Mouse (Mus musculus) cerebellum, adult 9-10 months (tissue): ENCODE measurements around the gene Vstm2l.

Source experiments
- DNase-seq: peaks from one replicate; pipeline ENCODE4 v3.0.0; 2022

The Vstm2l gene

DNA sequence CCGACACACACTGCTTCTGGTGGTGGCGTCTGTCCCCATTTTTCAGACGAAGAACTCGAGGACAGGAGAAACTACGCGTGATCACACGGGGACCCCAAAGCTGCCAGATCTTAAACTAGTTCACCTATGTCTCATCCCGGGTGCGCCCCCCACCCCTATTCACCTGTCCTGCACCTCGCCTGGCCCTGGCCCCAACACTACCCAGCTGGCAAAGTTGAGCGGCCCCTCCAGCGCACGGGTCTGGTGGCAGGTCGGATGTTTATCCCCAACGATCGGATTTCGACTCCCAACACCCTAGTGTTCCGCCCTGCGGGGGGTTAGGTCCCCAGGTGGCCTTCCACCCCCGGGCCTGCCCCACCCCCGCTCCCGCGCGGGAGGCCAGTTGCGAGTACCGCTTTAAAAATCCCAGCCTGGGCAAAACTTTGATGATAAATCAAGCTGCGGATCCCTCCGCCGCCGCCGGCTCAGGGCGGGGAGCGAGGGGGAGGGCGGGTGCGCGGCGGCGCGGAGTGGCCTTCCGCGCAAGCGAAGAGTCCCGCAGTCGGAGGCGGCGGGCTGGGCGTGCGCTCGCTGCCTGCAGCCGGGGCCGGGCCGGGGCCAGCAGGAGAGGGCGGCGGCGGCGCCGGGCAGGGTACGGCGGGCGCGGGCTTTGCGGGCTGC is at the start of gene Vstm2l:
Vstm2l (plus strand) TSS at position 549 of the 660 bp plus-strand sequence.
- peak; percentile 35 for DNase-seq

DNA sequence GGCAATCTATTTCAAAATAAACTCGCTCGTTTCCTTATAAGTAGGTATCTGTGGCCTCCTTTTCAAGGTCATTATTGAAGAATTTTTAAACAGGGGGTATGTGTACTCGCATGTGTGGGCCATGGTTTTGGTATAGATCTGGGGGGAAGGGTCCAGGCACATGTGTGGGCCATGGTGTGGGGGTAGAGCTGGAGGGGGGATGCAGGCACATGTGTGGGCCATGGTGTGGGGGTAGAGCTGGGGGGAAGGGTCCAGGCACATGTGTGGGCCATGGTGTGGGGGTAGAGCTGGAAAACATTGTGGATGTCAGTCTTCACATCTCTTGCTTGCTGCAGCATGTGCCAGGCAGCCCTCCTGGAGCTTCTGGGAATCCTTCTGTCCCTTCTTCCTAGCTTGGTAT is 47.3 kb upstream of the Vstm2l start:
- DNase-seq, result no peak

DNA sequence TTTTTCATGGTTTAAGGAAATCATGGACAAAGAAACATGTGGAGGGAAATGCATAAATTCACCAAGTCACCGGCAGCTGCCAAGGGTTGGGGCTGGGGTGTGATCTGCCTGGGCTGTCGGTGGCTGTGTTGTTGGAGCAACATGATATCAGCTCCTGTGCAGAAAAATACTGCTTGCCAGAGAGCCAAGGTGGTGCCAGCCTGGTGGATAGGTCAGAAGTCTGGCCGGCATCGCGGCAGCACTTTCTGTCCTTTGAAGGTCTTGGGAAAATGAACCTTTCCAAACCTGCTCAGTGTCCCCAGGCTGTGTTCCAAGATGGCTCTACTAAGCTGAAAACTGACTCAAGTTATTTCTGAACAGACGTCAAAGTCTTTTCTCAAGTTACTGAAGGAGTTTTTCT is 44.2 kb upstream of the Vstm2l start:
- DNase-seq, result no peak

DNA sequence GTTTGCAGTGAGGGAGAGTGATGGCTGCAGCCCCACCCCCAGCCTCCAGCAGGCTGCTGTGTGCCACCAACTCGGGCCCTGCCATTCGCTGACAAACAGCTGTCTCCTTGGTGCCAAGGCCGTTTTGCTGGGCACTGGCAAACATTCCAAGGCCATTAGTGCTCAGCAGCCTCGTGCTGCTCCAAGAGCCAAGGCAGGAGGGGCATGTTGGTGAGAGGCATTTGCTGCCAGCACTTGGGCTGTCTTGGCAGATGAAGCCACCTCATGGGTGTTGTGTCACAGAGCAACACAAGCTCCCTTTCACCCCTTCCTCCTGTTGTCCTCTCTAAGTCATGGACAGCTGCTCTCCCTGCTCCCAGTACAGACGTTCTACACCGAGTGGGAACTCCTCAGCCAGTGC is 41.2 kb upstream of the Vstm2l start:
- peak; percentile 31 for DNase-seq

DNA sequence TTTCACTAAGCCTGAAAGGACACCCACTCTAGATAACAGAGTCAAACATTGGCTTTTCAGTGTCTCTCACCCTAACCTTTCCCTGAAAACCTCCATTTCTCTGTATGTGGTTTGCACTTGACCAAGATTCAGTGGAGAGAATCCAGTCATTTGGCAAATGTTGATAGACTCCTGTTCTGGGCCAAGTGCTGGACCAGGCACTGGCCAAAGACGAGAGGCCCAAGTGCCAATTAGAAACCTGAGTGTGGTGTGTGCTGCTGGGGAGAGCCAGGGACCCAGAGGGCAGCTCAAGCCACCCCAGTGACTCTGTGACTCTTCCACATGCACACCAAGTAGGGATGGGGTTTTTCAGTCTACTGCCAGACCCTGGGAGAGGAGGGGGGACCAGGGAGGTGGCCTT is 40.8 kb upstream of the Vstm2l start:
- DNase-seq, result no peak

DNA sequence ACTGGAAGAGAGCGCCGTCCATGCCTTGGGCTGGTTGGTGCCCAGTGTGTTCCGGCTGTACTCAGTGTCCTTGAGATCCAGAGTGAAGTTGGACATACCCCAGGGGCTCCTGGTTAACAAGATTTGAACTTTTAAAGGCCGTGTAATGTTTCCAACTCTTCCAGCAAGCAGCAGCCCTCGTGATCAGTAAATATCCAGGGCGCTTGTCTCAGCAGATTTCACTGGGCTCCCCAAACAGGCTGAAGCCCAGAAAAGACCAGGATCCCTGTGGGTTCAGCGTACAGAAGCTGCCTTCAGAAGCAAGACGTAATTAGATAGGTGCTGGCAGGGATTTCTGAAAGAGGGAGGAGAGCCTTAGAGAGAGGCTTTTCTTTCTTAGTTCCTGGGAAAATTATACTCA is 39.3 kb upstream of the Vstm2l start:
- no peak for DNase-seq

DNA sequence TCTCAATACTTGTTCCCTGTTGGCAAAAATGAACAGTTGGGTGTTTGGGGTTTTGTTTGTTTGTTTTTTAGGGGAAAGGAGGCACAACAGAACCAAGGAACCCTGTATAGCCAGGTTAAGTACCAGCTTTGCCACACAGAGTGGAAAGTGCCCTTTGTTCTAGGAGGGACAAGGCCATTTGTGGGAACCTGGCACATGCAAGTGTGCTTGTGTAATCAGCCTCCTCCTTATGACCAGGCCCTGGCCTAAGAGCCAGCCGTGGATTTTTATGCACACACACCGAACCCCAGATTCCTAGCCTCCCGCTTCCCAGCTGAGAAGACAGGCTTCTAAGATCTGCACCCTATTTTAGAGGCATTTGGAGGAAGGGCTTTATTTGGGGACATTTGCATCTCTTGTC is 37.1 kb upstream of the Vstm2l start:
- no peak for DNase-seq

DNA sequence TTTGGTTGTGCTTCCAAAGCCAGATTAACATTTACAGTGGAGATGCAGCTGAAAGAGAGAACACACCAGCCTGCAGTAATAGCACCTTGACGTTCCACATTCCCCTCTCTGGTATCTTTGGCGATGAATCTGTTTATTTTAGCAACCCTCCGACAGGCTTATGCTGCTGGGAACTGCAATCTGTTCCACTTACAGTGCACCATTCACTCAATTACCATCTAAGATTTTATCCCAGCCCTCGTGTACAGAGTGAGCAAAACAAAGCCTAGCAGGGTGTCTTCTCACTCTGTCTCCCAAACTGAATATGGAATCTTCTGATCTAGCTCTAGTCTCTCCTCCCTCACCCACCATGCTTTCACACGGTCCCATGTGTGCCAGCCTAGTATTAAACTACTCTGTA is 36.5 kb upstream of the Vstm2l start:
- DNase-seq, result no peak

DNA sequence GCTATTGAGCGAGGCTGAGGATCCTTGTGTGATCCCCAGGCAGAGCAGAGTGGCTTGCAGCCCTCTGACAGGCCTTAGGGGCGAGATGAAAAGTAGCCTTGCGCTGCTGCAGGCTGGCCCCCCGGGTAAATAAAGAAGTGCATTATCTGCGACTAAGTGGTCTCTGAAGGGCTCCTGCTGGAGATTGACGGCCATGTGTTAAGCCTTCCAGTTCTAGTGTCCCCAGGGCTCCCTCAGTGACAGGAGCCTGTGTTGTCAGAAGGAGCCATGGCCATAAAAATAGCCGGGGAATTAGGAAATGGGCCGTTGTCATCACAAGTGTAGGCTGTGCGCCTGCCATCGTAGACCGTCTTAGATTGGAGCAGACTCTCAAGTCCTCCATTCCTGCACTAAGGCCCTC is 32.5 kb upstream of the Vstm2l start:
- no peak for DNase-seq

DNA sequence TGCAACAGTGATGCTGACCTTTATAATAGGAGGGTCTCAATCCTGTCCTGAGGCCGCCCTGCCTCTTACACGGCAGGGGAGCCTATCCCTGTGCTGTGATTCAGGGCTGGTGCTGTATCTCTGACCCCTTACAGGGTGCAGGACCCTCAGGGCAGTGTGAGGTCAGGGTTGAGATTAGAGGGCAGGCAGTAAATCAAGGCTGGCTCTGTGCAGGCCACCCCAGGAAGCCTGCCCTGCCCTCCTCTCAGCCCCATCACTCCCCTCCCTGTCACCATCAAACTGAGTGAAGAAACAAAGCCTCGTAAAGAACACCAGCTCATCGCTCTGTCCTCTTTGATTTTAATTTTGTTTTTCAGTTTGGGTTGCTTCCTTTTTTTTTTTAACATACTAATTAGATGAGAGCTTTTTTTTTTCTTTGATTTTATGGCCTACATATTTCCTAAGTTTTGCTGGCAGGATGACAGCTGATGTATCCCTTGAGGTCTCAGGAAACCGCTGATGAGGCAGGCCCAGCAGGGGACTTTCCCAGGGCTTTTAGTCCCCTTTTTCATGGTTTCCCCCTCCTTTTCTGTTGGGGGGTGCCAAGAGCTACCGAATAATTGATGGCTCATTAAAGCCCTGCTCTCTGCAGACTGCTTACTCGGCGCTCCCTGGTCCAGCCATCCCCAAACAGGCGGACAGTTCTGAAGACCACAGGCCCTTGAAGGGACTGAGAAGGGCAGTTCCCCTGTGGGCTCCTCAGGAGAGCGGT is 27.0 kb upstream of the Vstm2l start:
- DNase-seq, result no peak

DNA sequence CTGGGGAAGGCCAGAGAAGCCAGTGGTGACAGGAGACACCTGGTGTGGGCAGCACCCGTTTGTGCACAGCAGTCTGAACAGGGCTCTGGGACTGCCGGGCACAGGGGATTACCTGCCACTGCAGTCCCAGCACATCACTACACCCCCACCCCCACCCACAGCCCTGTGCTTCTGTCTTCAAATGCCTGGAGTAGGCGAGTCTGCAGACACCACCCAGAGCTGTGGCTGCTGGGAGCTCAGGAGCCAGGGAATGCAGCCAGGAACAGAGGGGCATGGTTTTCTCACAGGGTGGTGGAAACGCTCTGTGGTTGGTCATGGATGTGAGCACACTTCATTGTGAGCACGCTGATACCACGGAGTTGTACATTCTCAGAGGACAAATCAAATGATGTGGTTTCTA is 23.3 kb upstream of the Vstm2l start:
- no peak for DNase-seq

DNA sequence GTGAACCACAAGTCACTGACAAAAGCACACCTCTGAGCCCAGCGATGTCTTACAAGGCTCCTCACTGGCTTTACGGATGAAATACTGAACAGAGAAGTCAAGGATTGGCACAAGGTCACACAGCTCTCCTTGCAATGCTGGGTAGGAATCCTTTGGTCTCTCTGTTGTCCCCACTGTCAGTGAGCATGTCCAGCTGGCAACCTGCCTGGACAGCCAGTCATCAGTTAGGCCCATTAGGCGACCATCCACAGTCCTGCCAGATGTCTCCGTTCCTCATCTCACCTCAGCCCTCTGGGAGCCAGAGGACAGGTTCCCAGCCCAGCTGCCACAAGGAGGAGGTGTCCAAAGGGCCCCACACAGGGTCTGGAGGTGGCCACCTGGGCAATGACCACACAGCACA is 17.3 kb upstream of the Vstm2l start:
- no peak for DNase-seq

DNA sequence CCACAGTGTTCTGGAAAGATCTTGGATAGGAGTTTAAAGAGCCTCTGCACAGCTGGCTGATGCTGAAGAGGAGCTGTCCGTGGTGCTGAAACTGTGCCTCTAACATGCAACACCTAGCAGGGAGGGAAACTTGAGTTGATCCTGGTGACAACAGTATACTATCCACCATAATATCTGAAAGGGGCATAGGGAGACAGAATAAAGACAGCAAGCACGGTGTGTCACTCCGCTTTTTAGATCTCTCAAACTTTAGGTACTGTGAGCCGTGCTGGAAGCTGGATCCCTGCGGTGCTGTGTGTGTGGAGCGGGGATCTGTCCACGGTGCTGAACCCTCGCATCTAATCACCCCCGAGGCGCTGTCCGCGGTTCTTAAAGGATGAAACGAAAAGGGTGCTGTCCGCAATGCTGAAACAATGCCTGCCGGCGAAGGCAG is 1.2 kb upstream of the Vstm2l start:
- no peak for DNase-seq

DNA sequence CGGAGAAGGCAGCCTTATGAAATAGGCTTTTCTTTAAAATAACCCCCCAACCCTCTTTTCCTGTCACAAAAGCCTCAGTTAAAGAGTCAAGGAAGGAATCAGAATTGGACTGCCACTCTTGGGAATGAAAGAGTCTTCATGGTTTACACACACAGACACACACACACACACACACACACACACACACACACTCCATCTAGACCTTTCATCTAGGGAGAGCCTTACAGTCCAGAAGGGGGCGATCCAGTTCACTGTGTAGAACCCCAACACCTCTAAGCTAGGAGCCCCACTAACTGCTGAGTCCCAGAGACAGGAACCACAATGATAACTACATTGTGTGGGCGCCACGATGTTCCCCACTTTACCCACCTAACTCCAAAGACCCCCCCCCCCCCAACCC is 748 bp upstream of the Vstm2l start:
- peak; percentile 60 for DNase-seq

DNA sequence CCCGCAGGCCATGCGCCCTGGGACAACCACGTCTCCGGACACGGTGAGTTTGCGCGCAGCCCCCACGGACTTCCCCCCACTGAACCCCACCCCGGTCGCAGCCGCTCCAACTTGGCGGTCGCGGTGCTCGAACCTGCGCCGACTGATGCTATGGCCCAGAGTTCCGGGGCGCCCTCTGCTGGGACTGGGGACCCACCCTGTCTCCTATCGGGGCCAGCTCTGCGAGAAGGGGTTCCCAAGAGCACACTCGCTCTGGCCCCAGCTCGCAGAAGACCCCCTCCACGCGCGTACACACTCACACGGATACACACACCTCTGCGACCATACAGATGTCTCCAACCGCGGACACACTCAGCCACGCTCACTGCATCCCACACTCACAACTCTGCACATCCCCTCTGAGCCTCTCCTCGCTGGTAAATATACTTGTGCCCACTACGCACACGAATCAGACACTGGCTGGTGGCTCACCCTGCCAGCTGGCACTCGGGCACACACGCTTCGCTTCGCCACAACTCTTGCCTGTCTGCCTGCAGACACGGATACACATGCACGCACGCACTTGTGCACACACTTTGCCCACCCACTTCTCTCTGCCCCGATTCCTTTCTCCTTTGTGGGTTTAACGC is 550 bp downstream of the Vstm2l start:
- no peak for DNase-seq

DNA sequence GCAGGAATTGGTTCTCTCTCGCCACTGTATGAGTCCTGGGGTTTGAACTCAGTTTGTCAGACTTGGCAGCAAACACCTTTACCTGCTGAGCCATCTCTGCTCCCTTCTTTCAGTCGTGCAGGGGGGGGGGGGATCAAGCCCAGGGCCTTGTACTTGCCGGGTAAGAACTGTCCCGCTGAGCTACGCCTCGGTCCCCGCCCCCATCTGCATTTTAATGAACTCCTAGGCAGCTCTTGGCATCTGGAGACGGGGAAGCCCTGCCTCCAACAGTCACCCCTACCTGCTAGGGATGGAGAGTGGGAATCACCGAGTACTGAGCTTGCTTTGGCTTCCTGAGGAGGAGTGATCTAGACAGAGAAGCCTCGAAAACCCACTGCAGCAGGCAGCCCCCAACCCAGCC is 4.1 kb downstream of the Vstm2l start:
- DNase-seq, result no peak

DNA sequence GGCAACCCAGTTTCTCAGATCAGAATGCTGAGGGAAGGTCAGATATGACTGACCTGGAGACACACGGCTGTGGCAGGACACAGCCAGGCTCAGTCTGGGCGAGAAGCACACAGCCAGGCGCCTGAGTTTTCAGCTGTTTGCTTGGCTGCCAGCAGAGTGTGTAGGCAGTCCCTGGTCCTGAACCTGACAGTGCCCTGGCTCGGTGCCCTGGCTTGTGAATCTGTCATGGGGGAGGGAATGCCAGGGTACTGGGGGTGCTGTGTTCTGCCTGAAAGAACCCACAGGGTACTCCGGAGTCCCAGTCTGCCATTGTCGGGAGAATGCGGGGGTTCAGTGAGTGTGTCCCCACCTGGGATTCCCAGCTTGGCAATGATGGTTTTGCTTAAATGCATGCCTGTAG is 7.1 kb downstream of the Vstm2l start:
- peak; percentile 24 for DNase-seq

DNA sequence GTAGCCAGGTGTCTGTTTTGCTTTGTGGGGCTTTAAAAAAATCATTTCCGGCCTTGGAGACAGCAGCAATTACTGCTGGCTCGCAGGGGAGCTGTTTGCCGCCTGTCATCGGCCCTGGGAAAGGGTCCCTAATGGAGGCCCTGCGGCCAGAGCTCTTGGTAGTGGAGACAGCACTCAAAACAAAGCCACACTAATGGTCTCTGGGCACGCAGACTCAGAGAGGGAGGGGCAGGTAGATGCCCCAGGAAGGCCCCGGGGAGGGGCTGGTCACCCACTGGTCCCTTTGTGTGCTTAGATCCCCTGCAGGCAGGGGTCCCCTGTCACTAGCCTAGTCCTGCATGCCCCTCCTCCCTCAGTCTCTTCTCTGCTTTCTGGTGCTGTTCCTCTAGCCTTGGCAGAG is 9.0 kb downstream of the Vstm2l start:
- DNase-seq, result no peak

DNA sequence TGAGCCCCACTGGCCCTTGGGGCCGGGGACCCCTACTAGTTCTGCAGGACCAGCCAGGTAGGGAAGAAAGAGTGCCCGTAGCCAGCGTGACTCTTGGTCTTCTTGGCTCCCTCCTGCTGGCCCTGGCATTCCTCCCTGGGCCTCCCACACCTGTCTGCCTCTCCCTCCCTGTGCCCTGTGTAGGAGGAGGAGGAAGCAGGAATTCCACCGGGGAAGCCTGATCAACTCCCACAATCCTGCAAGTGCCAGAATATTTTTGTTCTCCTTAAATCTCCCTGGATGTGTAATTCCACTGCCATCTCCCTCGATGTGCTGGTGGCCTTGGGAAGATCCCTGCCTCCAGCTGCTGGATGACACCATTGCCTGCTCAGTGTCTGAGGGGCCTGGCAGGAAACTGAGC is 10.1 kb downstream of the Vstm2l start:
- DNase-seq, result no peak

DNA sequence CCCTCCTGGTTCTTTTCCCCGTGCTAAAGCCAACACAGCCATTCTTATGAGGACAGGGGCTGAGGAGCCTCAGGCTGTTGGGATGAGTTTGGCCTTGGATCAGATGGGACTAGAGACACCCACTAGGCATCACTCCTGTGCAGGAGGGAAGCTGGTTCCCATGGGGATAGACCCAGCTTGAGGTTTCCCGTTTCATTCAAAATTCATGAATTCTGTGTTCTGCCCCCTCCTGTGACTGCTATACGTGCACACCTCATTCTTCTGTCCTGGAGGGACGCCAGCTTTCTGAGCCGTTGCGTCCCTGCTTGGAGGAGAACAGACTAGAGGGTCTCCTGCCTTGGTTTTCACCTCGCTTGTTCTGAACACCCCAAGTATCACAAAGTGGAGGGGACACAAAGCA is 12.0 kb downstream of the Vstm2l start:
- no peak for DNase-seq

DNA sequence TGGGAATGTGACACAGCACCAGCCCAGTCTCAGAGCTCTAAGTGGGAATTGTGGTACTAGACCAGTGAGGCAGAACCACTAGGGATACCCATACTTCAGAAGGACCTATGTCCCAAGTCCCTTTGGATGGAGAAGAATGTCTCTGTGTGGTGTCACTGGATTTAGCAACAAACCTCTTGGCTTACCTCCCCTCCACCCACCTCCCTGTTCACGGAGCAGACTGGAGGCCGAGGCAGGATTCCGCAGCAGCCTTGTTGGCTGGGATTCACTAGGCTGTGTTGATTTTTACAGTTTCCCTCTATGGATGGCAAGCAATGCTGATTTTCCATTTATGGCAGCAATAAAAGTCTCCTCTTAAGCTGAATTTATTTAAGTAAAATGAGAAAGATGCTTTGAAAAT is 12.5 kb downstream of the Vstm2l start:
- no peak for DNase-seq

DNA sequence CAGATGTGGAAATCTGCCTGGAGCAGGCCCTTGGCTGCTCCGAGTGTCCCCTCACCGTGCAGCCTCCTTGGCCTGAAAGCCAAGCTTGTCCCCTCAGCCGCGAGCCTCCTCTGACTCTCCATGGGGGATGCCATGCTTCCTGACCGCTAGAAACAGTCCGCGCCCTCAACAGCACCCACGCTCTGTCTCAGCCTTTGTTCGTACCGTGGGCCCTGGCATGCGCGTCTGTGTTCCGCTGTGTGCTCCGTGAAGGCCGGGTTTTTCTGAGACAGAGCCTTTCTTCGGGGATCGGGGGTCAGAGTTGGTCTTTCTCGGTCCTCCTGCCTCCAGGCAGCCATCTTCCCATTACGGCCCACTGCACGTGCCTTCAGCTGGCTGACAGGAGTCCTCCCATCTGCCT is 12.9 kb downstream of the Vstm2l start:
- DNase-seq, result no peak

DNA sequence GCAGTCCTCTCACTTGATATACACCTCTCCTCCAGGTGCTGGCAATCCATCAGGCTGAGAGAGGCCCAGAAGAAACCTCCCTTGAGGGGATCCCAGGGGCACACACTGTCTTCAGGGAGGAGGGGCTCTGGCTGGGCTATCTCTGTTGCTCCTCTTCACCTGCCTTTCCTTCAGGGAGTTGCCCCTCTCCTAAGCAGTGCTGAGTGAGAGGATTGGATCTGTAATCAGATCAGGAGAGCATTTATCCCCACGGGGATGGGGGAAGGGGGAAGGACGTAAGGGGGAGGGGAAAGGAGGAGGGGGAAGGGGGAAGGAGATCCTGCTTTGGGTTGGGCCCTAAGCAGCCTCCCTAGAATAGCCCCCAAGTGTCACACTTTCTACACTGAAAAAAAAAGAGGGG is 13.4 kb downstream of the Vstm2l start:
- no peak for DNase-seq

DNA sequence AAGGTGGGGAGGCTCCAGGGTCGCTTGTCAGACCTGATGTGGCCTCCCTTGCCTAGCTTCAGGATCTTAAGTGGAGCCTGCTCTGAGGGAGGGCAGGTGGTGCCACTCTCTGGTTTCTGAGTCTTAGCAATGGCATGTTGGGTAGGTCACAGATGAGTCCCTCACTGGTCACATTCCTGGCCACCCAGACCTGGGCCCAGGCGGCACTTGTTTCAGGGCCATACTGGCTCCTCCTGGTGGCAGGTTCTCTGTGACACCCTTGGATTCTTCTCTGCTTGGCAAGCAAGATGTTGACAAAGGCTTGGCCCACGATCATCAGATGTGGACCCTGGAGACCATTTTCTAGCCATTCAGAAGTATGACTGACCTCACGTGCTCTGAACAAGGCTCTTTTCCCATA is 18.2 kb downstream of the Vstm2l start:
- DNase-seq, result no peak
